Mouse (Mus musculus) E14TG2a.4 (cell line): ENCODE data around the gene Olfr670.

Experiments used
- CTCF ChIP-seq: conservative IDR thresholded peaks from 2 replicates; pipeline ENCODE4 v1.5.1; 2014; ENCODE audit warnings: low read length
- NANOG ChIP-seq: IDR thresholded peaks from 2 replicates; pipeline ENCODE4 v1.6.1; 2014; ENCODE audit warnings: borderline replicate concordance, low read length, mixed read lengths
- POU5F1 ChIP-seq: IDR thresholded peaks from 2 replicates; pipeline ENCODE4 v1.6.1; 2014; ENCODE audit warnings: low read length, borderline replicate concordance

GRCm38 (mm10) chr7:105001929-105002328 lies 39.5 kb upstream of the Olfr670 start, which contains the start of gene Olfr672:
- TF ChIP-seq CTCF (no peak), POU5F1 (no peak), NANOG (no peak)
